Mouse (Mus musculus): Measurements from ENCODE around the gene Pdcl2.
A peak's percentile ranks its signal among the peaks of the same experiment; 100 is the strongest.

GRCm38 (mm10) chr5:76351953-76352611, 21.1 kb upstream of the Pdcl2 start:
- TF ChIP-seq CTCF (IDR thresholded peaks at IDR 0.05; ENCODE audit: extremely low read depth, insufficient read depth, low read length): 0 out of 2 replicates have a peak, but pooled peaks have one; percentile 12
- no peak for TF ChIP-seq POLR2A (IDR thresholded peaks at IDR 0.05; ENCODE audit: extremely low read depth, insufficient read depth, low read length)
